ENCODE assay signal across 27 mouse cellular contexts in genomic region chr6:125212621-125213020, GRCm38 (mm10). TPM values are rescaled to one million over a fixed set of nuclear protein-coding genes. Genes with fewer than 3 reads are reported as not detected.
DNase-seq lines count a peak whose midpoint lies in the region; ATAC-seq lines count a peak whose summit lies in the region.
"Had no signal": no experiment of that assay in that cellular context is flagged by ENCODE, and none has a peak within 500 bp of the region (broad histone marks: within the 10 kb centered on the region; RNA-seq: fewer than 3 reads in every experiment).

No protein-coding gene starts in this region.

- no peak overlapping the region for H3K9ac ChIP-seq in heart, embryonic 12.5 days
- H3K9ac ChIP-seq: embryonic facial prominence, embryonic 13.5 days; forebrain, embryonic 13.5 days; heart, embryonic 15.5 days; hindbrain, embryonic 13.5 days; intestine, embryonic 15.5 days had no signal

- H3K9me3 ChIP-seq in heart, embryonic 10.5 days: no peaks in the 10 kb centered on the region
- H3K9me3 ChIP-seq in heart, embryonic 12.5 days (replicated peaks): no peaks in the 10 kb centered on the region
- H3K9me3 ChIP-seq: embryonic facial prominence, embryonic 13.5 days; forebrain, embryonic 10.5 days; forebrain, embryonic 13.5 days; heart, embryonic 15.5 days; hindbrain, embryonic 10.5 days; hindbrain, embryonic 13.5 days; intestine, embryonic 15.5 days had no signal

- H3K27ac ChIP-seq in heart, embryonic 10.5 days: no peak overlapping the region
- no peak overlapping the region for H3K27ac ChIP-seq in heart, embryonic 12.5 days (ENCODE audit: poor library complexity, severe bottlenecking)
- H3K27ac ChIP-seq: embryonic facial prominence, embryonic 13.5 days; forebrain, embryonic 10.5 days; forebrain, embryonic 13.5 days; heart, adult 2 months; heart, embryonic 15.5 days; hindbrain, embryonic 10.5 days; hindbrain, embryonic 13.5 days; intestine, embryonic 15.5 days had no signal

- H3K4me3 ChIP-seq in heart, embryonic 10.5 days: no peak overlapping the region
- no peak overlapping the region for H3K4me3 ChIP-seq in heart, embryonic 12.5 days
- H3K4me3 ChIP-seq: embryonic facial prominence, embryonic 13.5 days; forebrain, embryonic 10.5 days; forebrain, embryonic 13.5 days; heart, adult 2 months; heart, embryonic 15.5 days; hindbrain, embryonic 10.5 days; hindbrain, embryonic 13.5 days; intestine, embryonic 15.5 days had no signal

- ATAC-seq in heart, embryonic 12.5 days (ENCODE audit: insufficient number of reproducible peaks, low FRiP score): no peak
- ATAC-seq: forebrain, embryonic 13.5 days; forebrain, embryonic 16.5 days; hindbrain, embryonic 16.5 days; intestine, embryonic 15.5 days had no signal

- peak; percentile 50 for DNase-seq in adrenal gland, postnatal 10 days
- no peak for DNase-seq in adrenal gland, adult 8-10 months
- DNase-seq in heart, embryonic 10.5 days (ENCODE audit: low spot score): peak; percentile 33
- DNase-seq in MN1 (ENCODE audit: low spot score): peak; percentile 80
- peak; percentile 25 for DNase-seq in Muller cell, postnatal 12 days (ENCODE audit: inconsistent ontology term)
- DNase-seq in B cell, adult 2 months: no peak
- DNase-seq: cerebellum, adult 11 months; cerebellum, adult 2 months; cerebellum, adult 9-11 months; cerebellum, postnatal 25 days; gastrocnemius, postnatal 10 days; gastrocnemius, postnatal 36 days; heart, adult 2 months; heart, postnatal 10 days; heart, postnatal 36 days; kidney, adult 18-20 months had no signal

- 41% methylated on average over 2 of the region's 2 CpGs for WGBS in heart, embryonic 10.5 days
- 48% methylated on average over 2 of the region's 2 CpGs for WGBS in heart, embryonic 12.5 days

- no peaks in the 10 kb centered on the region for H3K36me3 ChIP-seq in heart, embryonic 10.5 days
- no peaks in the 10 kb centered on the region for H3K36me3 ChIP-seq in heart, embryonic 12.5 days
- H3K36me3 ChIP-seq: embryonic facial prominence, embryonic 13.5 days; forebrain, embryonic 10.5 days; heart, embryonic 15.5 days; hindbrain, embryonic 10.5 days; hindbrain, embryonic 13.5 days; intestine, embryonic 15.5 days had no signal

- H3K4me2 ChIP-seq in heart, embryonic 12.5 days: no peak overlapping the region
- H3K4me2 ChIP-seq: embryonic facial prominence, embryonic 13.5 days; forebrain, embryonic 13.5 days; heart, embryonic 11.5 days; heart, embryonic 15.5 days; hindbrain, embryonic 13.5 days; intestine, embryonic 15.5 days had no signal

- peaks cover 27% of the 10 kb centered on the region; the same call in 1 of the 2 replicates for H3K27me3 ChIP-seq in heart, embryonic 10.5 days (ENCODE audit: insufficient read depth, poor library complexity, severe bottlenecking)
- H3K27me3 ChIP-seq in heart, embryonic 12.5 days (replicated peaks): peaks cover 18% of the 10 kb centered on the region

- H3K4me1 ChIP-seq in heart, embryonic 10.5 days: 0 out of 2 replicates have a peak, but pooled peaks cover 4% of the 10 kb centered on the region
- H3K4me1 ChIP-seq in heart, embryonic 12.5 days (replicated peaks): peaks cover 3% of the 10 kb centered on the region; the same call in 1 of the 2 replicates

RNA-seq across cellular contexts. Expression of gene Vamp1, which starts 2.7 kb away (rescaled TPM):
- 10 to 100 TPM; 16.4 to 32.8 TPM for total RNA-seq in adrenal gland, postnatal 10 days (2021)
- 10 to 100 TPM; 40.1 to 85.3 (median 58.8) TPM for total RNA-seq in adrenal gland, adult 8-10 months (2022)
- 3.4 TPM in 2 replicates for polyA plus RNA-seq in heart, embryonic 10.5 days (2016; fragmentation: Nextera tagmentation; extraction: Ambion mirVana)
- polyA plus RNA-seq in heart, embryonic 12.5 days (2016; fragmentation: Nextera tagmentation; extraction: Ambion mirVana): 4.2 and 4.3 TPM in 2 replicates

RNA-seq across cellular contexts. Expression of gene Tapbpl, which starts 19.0 kb away (rescaled TPM):
- 10 to 100 TPM; 13.0 to 13.4 TPM for total RNA-seq in adrenal gland, postnatal 10 days (2021)
- total RNA-seq in adrenal gland, adult 8-10 months (2022): 10 to 100 TPM; 11.6 to 13.9 (median 12.6) TPM
- 2.7 and 3.1 TPM in 2 replicates for polyA plus RNA-seq in heart, embryonic 10.5 days (2016; fragmentation: Nextera tagmentation; extraction: Ambion mirVana)
- polyA plus RNA-seq in heart, embryonic 12.5 days (2016; fragmentation: Nextera tagmentation; extraction: Ambion mirVana): 3.1 and 3.3 TPM in 2 replicates

RNA-seq across cellular contexts. Expression of gene Mrpl51, which starts 21.0 kb away (rescaled TPM):
- 100 to 1,000 TPM; 250 to 274 TPM for total RNA-seq in adrenal gland, postnatal 10 days (2021)
- 100 to 1,000 TPM; 155 to 179 (median 167) TPM for total RNA-seq in adrenal gland, adult 8-10 months (2022)
- polyA plus RNA-seq in heart, embryonic 10.5 days (2016; fragmentation: Nextera tagmentation; extraction: Ambion mirVana): 246 and 251 TPM in 2 replicates
- polyA plus RNA-seq in heart, embryonic 12.5 days (2016; fragmentation: Nextera tagmentation; extraction: Ambion mirVana): 217 and 218 TPM in 2 replicates

RNA-seq across cellular contexts. Expression of gene Ncapd2, which starts 21.1 kb away (rescaled TPM):
- total RNA-seq in adrenal gland, postnatal 10 days (2021): 10 to 100 TPM; 46.9 to 62.7 TPM
- 10 to 100 TPM; 10.6 to 40.2 (median 26.6) TPM for total RNA-seq in adrenal gland, adult 8-10 months (2022)
- 128 and 140 TPM in 2 replicates for polyA plus RNA-seq in heart, embryonic 10.5 days (2016; fragmentation: Nextera tagmentation; extraction: Ambion mirVana)
- 99.0 and 112 TPM in 2 replicates for polyA plus RNA-seq in heart, embryonic 12.5 days (2016; fragmentation: Nextera tagmentation; extraction: Ambion mirVana)

RNA-seq across cellular contexts. Expression of gene Cd27, which starts 24.2 kb away (rescaled TPM):
- total RNA-seq in adrenal gland, postnatal 10 days (2021): 1 to 10 TPM; 1.9 to 2.2 TPM
- total RNA-seq in adrenal gland, adult 8-10 months (2022): under 1 TPM; 0.38 to 0.75 (median 0.64) TPM
- 1.3 and 2.1 TPM in 2 replicates for polyA plus RNA-seq in heart, embryonic 10.5 days (2016; fragmentation: Nextera tagmentation; extraction: Ambion mirVana)
- polyA plus RNA-seq in heart, embryonic 12.5 days (2016; fragmentation: Nextera tagmentation; extraction: Ambion mirVana): 0.96 and 2.0 TPM in 2 replicates
- polyA plus RNA-seq: cerebellum, adult 2 months had no signal

Comparison
In these comparisons a context has a peak if more than half of its experiments do, and no peak if none do; other contexts are left out.
1. DNase-seq: peak in adrenal gland, postnatal 10 days (single experiment), heart, embryonic 10.5 days (single experiment), MN1 (single experiment) and Muller cell, postnatal 12 days (single experiment); none in adrenal gland, adult 8-10 months (single experiment) and B cell, adult 2 months (0 of 2).